Mouse (Mus musculus) heart, postnatal 36 days (tissue): ENCODE results near the gene Stard8. TPM values are rescaled to one million over a fixed set of nuclear protein-coding genes. Genes with fewer than 3 reads are reported as not detected.
"Not testable (repeated sequence)": the region's sequence is repeated elsewhere in the genome, so short reads cannot be mapped to it uniquely, and the experiment has no call there.

Source experiments
- DNase-seq, 2 experiments: peaks; one replicate each; pipeline ENCODE4 v3.0.0; 2021 to 2022
- intact Hi-C: fragments of 180-260 bp; cut with DNase I; formaldehyde crosslinking; loops from one replicate; pipeline ENCODE4 v1.15.1; 2025
- total RNA-seq, 2 experiments: library from RNA; stranded (reverse); gene quantifications; 2 replicates each; pipeline ENCODE4 v1.2.3; 2021

The Stard8 gene
- total RNA-seq, 2 experiments from 2014 or later: 31.6 to 32.2 TPM

DNA sequence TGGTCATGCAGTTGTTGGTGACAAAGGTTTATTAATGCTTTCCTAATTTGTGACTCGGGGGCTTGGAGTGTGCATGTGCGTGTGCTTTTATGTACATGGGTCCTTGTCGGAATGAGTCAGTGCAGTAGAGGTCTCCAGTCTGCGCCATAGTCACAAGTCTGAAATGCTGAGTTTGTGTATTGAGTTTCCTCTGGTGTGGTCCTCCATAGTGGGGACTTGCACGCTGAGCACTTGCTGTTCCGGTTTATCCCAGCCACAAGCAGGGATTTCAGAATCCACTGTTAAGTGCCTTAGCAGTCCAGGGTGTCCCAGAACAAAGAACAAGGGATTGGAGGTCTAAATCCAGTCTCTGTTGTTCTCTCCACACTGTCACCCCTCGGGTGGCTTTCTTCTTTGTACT is 42.3 kb downstream of the Stard8 start:
- no peak for DNase-seq
- intact Hi-C loops: no loop called here

DNA sequence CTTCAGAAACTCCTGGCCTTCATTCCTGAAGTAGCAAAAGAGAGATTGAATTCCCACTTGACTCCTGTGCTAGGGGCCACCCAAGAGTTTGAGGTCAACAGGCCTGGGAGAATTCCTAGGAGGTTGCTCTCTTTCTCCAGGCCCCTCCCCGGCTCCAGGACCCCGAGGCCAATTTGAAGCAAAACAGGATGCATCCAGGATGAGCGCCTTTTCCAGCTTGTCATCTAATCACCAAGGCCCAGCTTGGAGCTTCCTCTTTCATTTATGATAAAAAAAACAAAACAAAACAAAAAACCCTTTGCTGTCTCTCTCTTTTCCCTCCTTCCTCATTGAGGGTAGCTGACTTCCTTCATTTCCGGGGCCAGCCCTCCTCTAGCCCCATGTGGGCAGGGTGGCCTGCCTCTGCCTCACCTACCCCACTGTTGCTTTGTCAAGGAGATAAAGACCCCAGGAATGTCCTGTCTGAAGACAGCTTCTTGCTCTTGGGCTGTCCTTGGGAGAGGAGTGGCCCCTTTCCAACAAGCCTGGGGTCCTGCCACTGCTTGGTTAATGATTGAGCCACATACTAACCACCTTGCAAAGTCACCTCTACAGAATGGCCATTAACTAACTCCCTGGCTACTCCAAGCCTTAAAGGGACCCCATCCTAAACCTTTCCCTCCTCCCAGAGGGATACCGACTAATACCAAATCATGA is 43.5 kb downstream of the Stard8 start:
- intact Hi-C loops: no loop called here

DNA sequence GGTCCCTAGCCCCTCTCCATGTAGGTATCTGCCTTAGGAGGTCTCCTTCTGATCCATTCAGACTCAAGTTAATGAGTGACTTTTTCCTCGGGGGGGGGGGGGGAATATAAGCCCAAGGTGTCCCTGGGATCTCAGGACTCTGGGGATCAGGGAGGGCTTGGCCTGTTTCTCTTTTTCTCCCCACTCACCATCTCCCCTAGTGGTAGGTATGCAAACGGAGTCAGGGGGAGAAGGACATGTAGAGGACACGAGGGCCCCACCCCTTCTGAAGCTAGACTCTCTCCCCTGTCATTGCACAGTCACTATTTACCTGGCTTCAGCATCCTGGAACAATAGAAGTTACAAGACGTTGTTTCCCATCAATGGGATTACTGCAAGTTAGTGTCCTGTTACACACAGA is 45.1 kb downstream of the Stard8 start:
- intact Hi-C loops: no loop called here
- no peak for DNase-seq

More for the DNA sequence above, 43.5 kb downstream of the Stard8 start:
- peak; percentile 30 to 33 for DNase-seq

DNA sequence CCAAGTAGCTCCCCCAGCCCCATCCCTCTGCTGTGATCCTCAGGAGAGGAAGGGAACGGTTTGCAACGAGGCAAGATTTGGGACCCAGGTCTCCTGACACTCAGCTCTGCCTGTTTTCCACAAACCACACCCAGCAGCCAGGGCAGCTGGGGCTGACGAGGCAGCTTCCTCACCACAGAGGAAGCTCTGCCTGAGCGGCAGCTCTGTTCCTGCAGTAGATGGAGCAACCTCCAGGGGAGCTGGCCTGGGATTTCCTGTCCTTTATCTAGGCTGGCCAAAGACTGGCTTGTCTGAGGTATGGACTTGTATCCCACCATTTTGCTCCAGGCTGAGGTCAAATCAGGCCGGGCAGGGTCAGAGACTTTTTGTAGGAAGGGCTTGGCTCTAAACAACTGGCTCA is 46.2 kb downstream of the Stard8 start:
- peak; percentile 43 to 51 for DNase-seq
- intact Hi-C loops: no loop called here

DNA sequence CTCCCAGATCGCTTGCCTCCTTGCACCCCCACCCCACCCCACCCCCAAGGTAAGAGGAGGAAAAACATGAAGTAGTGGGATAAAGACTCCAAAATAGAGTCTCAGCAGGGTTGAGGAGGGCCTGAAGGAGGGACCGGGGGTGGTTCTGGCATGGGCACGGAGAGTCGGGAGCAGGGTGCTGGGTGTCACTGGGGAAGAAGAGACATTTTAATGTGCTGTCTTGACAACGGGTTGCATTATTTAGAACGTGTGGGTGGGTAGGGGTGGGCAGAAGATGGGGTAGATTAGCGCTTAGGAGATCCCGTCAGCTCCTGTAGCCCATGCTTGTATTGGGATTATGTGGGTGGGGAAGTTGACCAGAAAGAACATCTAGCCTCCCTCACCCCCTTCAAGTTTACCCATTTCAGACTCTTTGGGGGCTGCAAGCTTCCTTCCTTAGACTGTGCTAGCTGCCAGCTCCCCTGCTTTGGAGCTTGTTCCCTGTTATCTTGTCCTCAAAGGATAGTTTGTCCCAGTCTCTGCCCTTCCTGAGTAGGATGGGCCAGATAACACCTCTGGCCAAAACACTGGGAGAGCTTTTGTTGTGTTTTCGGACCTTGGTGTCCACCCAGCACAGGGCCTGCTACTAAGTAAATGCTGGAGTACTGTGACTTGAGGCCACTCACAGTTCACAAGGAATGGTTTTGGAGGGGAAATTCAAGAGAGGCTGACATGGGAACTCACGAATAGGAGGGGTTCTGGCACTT is 47.9 kb downstream of the Stard8 start:
- DNase-seq: no peak
- intact Hi-C loops: no loop called here

DNA sequence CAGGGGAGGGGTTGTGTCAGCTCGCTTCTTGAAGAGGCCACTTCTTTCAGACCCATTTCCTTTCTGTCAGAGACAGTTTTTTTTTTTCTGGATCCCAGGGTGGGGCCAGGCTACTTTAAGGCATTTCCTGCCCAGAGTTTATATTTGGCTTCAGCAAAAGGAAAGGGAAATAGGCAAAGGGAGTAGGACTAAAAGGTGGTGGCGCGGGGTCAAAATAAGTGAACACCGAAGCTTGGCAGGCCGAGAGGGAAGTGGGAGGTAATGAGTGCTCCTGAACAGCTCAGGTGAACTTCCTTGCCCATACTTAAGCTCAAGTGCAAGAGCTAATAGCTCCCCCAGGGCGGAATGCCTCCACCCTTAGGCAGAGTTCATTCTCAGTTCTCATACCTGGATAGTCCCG is 49.2 kb downstream of the Stard8 start:
- peak in 1 of 2 experiments; percentile 35 for DNase-seq
- intact Hi-C loops: no loop called here

DNA sequence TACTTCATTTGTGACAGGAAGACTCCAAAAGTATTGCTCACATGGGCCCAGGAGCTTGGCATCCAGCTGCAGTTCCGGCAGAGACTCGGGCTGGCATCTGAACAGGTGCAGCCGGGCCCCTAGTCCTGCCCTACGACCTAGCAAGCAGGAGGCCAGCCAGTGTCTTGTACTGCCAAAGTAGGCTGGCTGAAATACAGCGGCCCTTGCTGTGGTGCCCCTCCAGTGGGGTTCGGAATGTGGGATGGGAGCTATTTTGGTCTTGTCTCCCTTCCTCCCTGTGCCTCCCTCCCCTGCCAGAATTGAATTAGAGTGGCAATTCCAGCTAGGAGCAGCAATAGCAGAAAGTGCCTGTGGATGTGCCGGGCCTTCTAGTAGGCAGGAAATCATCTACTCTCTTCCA is 51.5 kb downstream of the Stard8 start:
- DNase-seq: peak in 1 of 2 experiments; percentile 36
- intact Hi-C loops: no loop called here

DNA sequence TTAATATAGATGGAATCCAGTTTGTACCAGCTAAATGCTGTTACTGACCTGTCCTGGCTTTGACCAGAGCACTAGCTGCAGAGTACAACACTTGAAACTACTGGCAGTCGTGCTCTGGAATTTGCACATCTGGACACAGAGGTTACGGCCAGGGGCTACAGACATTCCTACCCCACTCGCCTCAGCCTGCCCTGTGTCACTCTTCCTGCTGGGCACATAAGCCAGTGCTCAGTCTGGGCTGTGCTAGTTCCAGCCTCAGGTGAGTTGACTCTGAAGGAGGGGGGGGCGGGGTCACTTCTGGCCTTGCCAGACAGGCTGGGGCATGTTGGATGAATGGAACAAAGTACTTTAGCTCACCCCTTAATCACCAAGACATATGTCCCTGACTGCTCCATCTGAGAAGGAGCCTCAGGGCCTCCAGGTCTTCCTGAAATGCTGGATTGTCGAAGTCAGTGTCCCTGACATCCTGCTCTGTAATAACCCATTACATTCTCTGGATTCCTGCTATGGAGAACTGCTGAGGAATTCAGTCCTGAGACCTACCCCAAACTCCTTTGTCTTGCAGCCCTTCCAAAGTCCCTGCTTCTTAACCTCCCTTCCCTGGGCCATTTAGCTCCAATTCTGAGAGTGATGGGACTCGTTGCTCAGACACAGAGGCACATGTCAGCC is 54.9 kb downstream of the Stard8 start:
- DNase-seq: no peak
- intact Hi-C loops: no loop called here

DNA sequence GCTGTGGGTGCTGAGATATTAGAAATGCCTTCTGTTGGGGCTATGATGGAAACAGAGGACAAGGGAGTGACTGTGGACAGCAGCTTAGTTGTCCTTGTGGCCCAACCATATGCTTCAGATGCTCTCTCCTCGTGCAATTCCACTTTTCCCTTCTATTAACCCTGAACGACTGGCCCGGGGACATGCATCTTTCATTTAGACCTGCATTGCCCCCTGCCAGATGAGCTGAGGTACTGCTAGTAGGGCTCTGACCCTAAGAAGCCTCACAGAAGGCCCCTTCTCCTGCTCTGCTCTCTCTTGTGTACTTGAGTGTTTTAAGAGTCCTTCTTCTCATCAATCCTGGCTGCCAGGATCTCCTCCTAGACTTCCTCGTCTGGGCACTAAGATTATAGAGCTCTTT is 56.1 kb downstream of the Stard8 start:
- intact Hi-C loops: loop anchor here (1.0 kb wide), 1 partner anchor 70 kb away; no protein-coding TSS in a partner anchor
- DNase-seq: no peak

DNA sequence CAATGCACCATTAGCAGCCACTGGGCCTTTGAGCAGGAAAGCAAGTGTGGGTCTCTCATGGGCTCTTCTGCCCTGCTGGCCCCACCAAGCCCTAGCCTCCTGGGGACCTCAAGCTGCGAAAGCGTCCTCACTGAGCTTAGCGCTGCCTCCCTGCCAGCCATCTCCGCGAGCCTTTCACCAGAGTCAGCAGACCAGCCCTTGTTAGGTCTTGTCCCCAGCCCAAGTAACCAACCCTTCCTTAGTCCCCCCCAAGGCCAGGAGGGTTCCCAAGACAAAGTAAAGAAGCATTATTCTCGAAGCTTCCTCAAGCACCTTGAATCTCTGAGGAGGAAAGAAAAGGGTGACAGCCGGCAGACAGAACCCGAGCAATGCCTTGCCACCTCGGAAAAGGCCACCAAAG is 62.5 kb downstream of the Stard8 start:
- intact Hi-C loops: no loop called here

DNA sequence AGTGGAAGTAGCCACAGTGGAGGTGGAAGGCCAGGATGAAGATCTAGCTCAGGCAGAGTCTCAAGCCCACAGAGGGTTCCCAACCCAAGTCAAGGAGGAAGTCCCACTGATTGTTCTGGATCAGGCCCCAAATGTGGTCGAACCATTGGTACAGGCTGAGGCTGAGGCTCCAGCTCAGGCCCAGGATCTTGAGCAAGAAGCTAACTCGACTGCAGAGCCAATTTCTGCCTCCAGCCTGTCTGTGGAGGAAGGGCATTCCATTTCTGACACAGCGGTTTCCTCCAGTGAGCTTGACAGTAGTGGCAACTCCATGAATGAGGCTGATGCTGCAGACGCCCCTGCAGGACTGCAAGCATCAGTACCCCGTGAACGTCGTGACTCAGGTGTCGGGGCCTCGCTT is 63.5 kb downstream of the Stard8 start:
- intact Hi-C loops: no loop called here
- DNase-seq: no peak

More for the DNA sequence above, 62.5 kb downstream of the Stard8 start:
- DNase-seq: no peak

DNA sequence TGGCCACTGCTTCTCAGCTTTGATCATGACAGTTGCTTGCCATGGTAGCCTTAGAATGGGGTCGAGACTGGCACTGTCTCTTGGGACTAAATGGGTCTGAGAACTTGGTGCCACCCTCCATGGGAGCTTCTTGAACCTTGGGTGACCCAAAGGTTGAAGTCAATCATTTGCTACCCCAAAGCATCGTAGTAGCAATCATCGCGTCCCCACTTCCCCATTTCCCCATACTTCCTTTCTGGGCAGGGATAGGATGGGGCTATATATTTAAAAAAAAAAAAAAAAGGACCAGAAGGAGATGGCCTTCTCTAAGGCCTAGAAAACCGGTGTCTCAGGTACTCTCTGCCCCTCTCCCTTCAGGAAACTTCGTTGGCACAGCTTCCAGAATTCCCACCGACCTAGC is 64.2 kb downstream of the Stard8 start:
- intact Hi-C loops: no loop called here
- DNase-seq: no peak

DNA sequence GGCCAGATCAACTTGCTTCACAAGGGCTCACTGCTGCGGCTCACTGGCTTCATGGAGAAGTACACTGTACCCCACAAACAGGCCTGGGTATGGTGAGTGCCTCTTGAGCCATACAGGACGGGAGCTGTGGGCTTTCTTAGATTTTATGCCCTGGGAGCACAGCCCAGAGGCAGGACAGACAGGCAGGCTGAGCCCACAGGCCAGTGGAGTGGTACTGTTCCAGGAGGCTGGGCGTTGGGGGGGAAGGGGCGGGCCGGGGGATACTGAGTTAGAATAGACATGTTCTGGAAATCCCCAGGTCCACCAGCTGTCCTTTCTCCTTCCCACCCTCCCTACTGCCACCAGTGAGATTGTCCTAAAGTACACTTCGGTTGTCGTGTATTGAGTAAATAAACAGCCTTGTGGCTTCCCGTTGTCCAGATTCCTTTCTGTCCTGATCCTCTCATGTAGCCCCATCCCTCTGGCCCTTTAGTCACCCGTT is 64.7 kb downstream of the Stard8 start:
- no peak for DNase-seq
- intact Hi-C loops: no loop called here

DNA sequence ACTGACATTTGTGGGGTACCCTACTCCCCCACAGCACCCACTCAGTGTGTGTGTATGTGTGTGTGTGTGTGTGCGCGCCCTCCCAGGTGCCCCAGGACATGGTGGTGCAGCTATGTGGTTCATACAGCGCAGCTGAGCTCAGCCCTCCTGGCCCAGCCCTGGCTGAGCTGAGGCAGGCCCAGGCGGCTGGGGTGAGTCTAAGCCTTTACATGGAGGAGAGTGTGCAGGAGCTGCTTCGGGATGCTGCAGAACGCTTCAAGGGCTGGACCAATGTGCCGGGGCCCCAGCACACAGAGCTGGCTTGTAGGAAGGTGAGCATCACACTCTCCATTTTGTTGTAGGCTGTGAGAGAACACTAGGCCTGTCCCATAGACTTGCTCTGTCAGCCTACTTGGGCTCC is 68.1 kb downstream of the Stard8 start:
- DNase-seq: no peak
- intact Hi-C loops: no loop called here

DNA sequence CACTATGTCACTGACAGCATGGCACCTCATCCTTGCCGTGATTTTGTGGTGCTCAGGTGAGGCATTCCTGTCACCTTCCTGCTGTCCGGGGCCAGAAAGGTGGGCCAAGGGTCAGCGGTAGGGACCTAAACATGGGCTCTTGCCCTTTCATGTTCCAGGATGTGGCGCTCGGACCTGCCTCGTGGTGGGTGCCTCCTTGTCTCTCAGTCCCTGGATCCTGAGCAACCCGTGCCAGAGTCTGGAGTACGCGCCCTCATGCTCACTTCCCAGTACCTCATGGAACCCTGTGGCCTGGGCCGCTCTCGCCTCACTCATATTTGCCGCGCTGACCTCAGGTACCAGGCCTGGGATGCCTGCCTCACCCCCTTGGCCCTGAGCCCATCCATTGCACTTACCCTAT is 69.5 kb downstream of the Stard8 start:
- no peak for DNase-seq
- intact Hi-C loops: no loop called here

DNA sequence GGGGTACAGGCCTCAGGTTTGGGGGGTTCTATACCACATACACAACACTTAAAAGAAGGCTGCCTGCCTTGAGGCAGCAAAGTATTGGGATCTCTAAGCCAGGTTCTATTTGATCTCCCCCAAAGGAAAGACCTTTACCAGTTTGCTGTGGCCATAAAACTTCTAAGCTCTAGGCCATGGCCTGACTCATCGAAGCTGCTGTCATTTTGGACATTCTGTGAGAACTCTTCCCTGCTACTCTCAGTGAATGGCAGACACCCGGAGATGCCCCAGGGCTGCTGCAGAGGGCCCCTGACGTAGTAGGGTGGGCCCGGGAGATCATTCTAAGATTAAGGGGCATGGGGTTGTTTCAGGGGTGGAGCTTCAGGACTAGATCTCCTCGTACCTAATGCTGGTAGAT is 72.1 kb downstream of the Stard8 start:
- intact Hi-C loops: no loop called here
- DNase-seq: no peak

DNA sequence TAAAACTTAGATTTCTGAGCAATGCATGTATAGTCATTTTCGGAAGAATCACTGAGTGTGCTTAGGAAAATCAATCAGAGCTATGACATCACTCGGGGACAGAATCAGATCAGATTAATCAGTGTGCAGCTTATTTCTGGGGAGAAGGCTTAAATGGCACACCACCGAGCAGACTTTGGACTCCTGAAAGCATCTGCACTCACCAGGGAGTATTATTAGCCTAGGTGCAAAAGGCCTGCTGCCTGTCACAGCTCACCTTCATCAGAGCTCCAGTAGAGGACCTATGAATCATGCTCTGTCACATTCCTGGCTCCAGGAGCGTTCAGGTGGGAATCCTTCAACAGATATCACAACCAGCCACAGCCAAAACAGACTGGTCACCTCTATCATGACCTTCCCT is 73.4 kb downstream of the Stard8 start:
- DNase-seq: no peak

DNA sequence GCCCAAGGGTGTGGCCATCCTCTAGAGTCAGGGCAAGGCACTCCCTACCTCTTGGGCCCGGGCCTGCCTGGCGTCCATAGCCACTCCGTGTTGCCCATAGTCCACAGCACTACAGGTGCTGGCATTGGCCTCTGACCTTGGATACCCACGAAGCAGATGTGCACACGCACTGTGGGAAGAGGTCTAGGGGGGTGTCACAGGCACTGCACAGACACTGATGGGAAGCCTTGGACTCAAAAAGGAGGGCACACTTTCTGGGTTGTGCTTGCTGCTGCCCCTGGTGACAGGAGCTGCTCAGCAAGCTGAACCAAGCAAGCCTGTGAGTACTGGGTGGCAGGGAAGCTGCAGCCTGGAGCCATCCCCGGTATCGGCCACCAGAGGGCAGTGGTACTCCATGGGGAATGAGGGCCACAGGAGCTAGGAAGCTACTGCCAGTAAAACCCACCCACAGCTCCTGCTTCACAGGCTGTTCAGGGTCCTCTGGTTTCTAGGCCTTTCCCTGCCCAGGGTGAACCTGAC is 75.4 kb downstream of the Stard8 start:
- DNase-seq: not testable (repeated sequence)
- intact Hi-C loops: loop anchor here (1.0 kb wide), 1 partner anchor 36 kb away; no protein-coding TSS in a partner anchor

More for the DNA sequence above, 73.4 kb downstream of the Stard8 start:
- intact Hi-C loops: no loop called here

DNA sequence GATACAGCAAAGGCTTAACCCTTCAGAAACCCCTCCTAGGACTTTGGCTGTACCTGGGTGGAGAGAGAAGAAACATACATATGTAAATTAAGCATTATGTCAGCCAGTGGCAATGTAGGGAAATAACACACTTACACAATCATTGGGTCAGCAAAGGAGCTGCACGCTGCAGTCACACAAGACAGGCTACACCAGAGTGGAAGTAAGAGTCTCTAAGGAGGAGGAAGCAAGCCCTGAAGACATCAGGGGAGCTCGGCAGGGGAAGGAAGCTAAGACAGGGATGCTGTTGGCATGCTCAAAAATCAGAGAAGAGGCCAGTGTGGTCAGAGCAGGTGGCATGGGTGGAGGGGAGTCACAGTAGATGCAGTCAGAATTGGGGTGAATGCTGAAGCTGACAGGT is 89.7 kb downstream of the Stard8 start:
- intact Hi-C loops: no loop called here

DNA sequence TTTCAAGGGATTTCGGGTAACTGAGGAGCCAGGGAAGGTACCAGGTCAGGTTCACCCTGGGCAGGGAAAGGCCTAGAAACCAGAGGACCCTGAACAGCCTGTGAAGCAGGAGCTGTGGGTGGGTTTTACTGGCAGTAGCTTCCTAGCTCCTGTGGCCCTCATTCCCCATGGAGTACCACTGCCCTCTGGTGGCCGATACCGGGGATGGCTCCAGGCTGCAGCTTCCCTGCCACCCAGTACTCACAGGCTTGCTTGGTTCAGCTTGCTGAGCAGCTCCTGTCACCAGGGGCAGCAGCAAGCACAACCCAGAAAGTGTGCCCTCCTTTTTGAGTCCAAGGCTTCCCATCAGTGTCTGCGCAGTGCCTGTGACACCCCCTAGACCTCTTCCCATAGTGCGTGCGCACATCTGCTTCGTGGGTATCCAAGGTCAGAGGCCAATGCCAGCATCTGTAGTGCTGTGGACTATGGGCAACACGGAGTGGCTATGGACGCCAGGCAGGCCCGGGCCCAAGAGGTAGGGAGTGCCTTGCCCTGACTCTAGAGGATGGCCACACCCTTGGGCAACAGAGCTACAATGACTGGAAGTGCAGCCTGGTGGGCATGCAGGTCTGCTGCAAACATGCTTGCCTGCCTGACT is 108.2 kb downstream of the Stard8 start:
- DNase-seq, intact Hi-C loops: not testable (repeated sequence)

More for the DNA sequence above, 89.7 kb downstream of the Stard8 start:
- DNase-seq: no peak

DNA sequence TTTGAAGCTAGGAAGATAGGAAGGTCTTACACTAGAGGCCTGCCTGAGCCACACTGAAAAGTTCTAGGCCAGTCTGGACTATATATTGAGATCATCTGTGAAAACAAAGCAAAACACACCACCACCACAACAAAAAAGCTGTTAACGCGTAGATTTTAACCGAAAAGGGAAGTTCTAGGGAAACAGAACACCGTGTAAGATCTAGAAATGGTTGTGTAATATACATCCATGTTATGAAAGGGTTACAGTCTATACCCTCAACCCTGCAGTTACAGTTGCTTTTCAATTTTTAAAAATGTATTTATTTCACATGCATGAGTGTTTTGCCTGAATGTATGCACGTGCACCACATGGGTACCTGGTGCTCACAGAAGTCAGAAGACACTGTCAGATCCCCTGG is 116.5 kb downstream of the Stard8 start:
- intact Hi-C loops: no loop called here
- no peak for DNase-seq
